Mouse (Mus musculus) neural tube, embryonic 15.5 days (tissue): ENCODE data around the gene Cerk. TPM values are rescaled to one million over a fixed set of nuclear protein-coding genes. Genes with fewer than 3 reads are reported as not detected.
"Not testable (repeated sequence)": the region's sequence is repeated elsewhere in the genome, so short reads cannot be mapped to it uniquely, and the experiment has no call there.

ENCODE experiments used
- ATAC-seq: fragments of 200-750 bp; cut with Nextera tagmentation; 2 replicates; pipeline ENCODE4 v1.8.0; 2017; ENCODE audit warnings: mild to moderate bottlenecking, moderate TSS enrichment, moderate library complexity; ENCODE audit not compliant: low FRiP score
- H3K27ac ChIP-seq: fragments of 300-500 bp; sonication (generic); replicated peaks from 2 replicates; pipeline ENCODE4 v1.5.1; 2015; ENCODE audit warnings: mild to moderate bottlenecking, inconsistent platforms
- H3K27me3 ChIP-seq: fragments of 300-500 bp; sonication (generic); replicated peaks from 2 replicates; pipeline ENCODE4 v1.6.1; 2015; ENCODE audit warnings: inconsistent platforms
- H3K36me3 ChIP-seq: fragments of 300-500 bp; sonication (generic); 2 replicates; pipeline ENCODE4 v1.6.1; 2015; ENCODE audit warnings: inconsistent platforms
- H3K4me1 ChIP-seq: fragments of 300-500 bp; sonication (generic); 2 replicates; pipeline ENCODE4 v1.6.1; 2015; ENCODE audit warnings: inconsistent platforms
- H3K4me2 ChIP-seq: fragments of 300-500 bp; sonication (generic); 2 replicates; pipeline ENCODE4 v1.6.1; 2015; ENCODE audit warnings: inconsistent platforms, mild to moderate bottlenecking, moderate library complexity
- H3K4me3 ChIP-seq: fragments of 300-500 bp; sonication (generic); replicated peaks from 2 replicates; pipeline ENCODE4 v1.5.1; 2015; ENCODE audit warnings: mild to moderate bottlenecking, inconsistent platforms
- H3K9ac ChIP-seq: fragments of 300-500 bp; sonication (generic); replicated peaks from 2 replicates; pipeline ENCODE4 v1.6.1; 2015; ENCODE audit warnings: mild to moderate bottlenecking, inconsistent platforms
- H3K9me3 ChIP-seq: fragments of 300-500 bp; sonication (generic); replicated peaks from 2 replicates; pipeline ENCODE4 v1.6.1; 2016; ENCODE audit warnings: inconsistent platforms
- WGBS: fragments of 180-500 bp; shearing (Covaris S2); methylation state at CpG from one replicate; pipeline ENCODE4 v1.1.7; 2015; ENCODE audit warnings: mixed read lengths; 5-methylcytosine and 5-hydroxymethylcytosine counted together
- polyA plus RNA-seq: library from polyadenylated mRNA; unstranded; fragments of >200 nt; fragmentation: Nextera tagmentation; extraction: Ambion mirVana; gene quantifications from 2 replicates; pipeline ENCODE4 v1.2.1, GENCODE M21; 2015

Gene Cerk
- polyA plus RNA-seq, 1 experiment from 2014 or later, result 27.5 TPM

DNA sequence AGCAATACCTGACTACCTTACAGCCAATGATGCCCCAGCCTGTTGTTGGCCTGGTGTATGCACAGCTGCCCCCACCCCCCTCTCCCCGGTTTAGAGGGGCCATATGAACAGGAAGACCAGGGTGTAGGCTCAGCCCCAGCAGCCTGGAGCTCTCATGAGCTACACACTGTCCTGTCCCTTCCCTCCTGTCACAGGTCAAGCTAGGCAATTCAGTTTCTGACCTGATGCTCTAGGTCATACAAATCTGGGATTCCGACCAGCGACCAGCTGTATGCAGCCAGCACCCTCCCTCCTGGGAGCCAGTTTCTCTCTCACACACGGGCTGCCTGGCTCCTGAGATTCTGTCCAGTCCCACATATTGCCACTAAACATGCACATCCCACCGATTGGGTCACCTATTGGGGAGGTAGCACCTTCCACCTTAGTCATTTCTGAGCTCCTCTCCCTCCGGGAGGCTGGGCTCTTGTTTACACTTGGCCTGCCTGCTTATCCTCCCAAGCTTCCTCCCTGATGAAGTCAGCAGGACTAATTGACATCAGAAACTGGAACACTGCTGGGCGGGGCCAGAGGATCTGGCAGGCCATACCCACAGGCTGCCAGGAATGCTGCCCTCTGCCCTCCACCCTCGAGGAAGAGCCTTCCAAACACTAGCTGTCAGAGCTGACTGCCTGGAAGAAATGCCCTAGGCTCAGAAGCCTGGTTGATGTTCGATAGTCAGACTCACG lies 3.0 kb upstream of the Cerk start:
- H3K27ac ChIP-seq, result no peak overlapping the region

DNA sequence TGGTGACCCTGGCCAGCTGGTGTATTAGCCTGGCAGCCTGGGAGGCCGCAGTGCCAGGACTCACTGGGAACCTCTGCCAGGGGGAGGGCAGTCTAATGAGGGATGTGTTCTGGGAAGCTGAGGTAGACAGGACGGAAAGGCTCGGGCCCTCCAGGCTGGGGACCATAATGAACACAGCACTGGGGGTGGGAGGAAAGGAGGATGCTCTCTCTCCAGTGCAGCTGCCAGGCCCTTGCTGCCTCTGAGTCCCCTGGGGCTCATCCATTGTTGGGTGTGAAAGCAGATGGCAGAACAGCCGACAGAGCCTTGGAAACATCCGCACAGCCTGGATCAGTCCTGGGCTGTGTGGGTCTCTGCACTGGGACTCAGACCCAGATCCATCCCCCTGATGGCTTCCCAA lies 2.2 kb upstream of the Cerk start:
- no peak overlapping the region for H3K4me3 ChIP-seq
- H3K9me3 ChIP-seq, result no peaks in the 10 kb centered on the region
- no peaks in the 10 kb centered on the region for H3K36me3 ChIP-seq
- peaks cover 41% of the 10 kb centered on the region for H3K4me1 ChIP-seq
- no peak overlapping the region for H3K9ac ChIP-seq
- ATAC-seq, result no peak
- H3K27ac ChIP-seq, result no peak overlapping the region
- H3K4me2 ChIP-seq, result no peak overlapping the region
- 22% methylated on average over 5 of the region's 5 CpGs for WGBS
- no peaks in the 10 kb centered on the region for H3K27me3 ChIP-seq

More for the DNA sequence above, 3.0 kb upstream of the Cerk start:
- Histone ChIP-seq H3K36me3 (no peaks in the 10 kb centered on the region), H3K4me3 (no peak overlapping the region), H3K9ac (no peak overlapping the region), H3K4me1 (peaks cover 34% of the 10 kb centered on the region), H3K27me3 (no peaks in the 10 kb centered on the region), H3K4me2 (no peak overlapping the region), H3K9me3 (no peaks in the 10 kb centered on the region)
- no peak for ATAC-seq
- WGBS, result 37% methylated on average over 10 of the region's 10 CpGs

DNA sequence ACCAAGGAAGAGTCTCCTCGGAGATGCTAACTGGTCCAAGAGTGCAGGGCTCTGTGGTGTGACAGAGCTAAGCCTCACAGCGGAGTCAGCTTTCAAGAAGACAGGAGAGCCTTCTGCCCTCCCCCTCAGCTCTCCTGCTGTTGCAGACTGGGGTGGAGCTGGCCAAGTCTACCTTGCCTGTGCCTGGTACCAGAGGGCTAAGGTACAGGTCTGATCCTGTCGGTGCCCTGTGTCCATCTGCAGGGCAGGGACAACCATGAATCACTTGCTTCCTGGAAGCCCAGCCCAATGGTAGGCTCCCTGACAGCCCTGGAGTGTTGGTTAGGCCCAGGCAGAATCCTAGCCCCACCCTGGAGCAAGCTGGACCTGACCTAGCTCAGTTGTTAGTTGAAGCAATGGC lies 745 bp upstream of the Cerk start:
- H3K4me3 ChIP-seq, result peak overlapping the region; percentile 67
- no peak for ATAC-seq
- no peak overlapping the region for H3K9ac ChIP-seq
- no peaks in the 10 kb centered on the region for H3K36me3 ChIP-seq
- H3K9me3 ChIP-seq, result no peaks in the 10 kb centered on the region
- no peaks in the 10 kb centered on the region for H3K27me3 ChIP-seq
- 51% methylated on average over 3 of the region's 3 CpGs for WGBS
- peaks cover 55% of the 10 kb centered on the region for H3K4me1 ChIP-seq
- H3K4me2 ChIP-seq, result peak overlapping the region; percentile 89
- peak overlapping the region; percentile 94; the same call in 1 of the 2 replicates for H3K27ac ChIP-seq

DNA sequence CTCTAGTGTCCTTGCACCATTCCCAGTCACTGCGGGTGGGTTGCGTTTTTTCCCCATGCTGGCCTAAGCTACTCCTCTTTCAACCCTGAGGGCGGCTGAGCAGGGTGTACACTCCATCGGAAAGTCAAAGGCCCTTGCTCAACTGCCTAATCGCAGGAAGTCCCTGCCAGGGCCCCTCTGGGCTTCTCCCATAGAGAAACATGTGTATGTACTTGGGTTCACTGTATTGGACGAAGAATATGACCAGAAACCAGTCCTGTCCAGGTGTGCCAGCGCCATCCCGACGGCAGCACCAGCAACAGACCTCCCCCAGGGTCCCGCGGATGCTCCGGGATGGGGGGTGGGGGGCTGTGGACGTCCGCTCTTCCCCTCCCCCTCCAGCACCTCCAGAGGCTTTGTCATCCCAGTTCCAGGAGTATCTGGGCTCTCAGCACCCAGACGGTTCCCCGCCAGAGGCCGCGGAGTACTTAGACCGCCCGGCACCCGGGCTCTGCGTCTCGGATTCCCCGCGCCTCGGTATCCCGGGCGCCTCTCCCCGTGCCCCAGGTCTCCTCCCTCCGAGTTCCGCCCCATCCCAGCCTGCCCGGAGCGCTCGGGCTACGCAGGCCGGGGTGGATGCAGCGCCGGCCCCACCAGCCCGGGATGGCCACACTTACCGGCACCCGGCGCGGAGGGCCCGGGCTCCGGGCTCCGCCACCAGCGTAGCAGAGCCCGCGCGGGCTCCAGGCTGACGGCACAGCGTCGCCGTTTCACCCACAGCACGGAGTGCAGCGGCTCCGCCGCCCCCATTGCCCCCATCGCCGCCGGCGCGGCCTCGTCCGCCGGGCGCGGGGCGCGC lies 871 bp downstream of the Cerk start:
- H3K4me2 ChIP-seq, result peak overlapping the region; percentile 89
- peak overlapping the region; percentile 90 for H3K9ac ChIP-seq
- H3K9me3 ChIP-seq, result no peaks in the 10 kb centered on the region
- H3K4me1 ChIP-seq, result peaks cover 56% of the 10 kb centered on the region
- H3K27ac ChIP-seq, result peak overlapping the region; percentile 94
- H3K4me3 ChIP-seq, result peak overlapping the region; percentile 67
- whole genome bisulfite sequencing, result under 1% methylated on average over 70 of the region's 70 CpGs
- no peaks in the 10 kb centered on the region for H3K27me3 ChIP-seq
- H3K36me3 ChIP-seq, result no peaks in the 10 kb centered on the region
- ATAC-seq, result peak; percentile 67

DNA sequence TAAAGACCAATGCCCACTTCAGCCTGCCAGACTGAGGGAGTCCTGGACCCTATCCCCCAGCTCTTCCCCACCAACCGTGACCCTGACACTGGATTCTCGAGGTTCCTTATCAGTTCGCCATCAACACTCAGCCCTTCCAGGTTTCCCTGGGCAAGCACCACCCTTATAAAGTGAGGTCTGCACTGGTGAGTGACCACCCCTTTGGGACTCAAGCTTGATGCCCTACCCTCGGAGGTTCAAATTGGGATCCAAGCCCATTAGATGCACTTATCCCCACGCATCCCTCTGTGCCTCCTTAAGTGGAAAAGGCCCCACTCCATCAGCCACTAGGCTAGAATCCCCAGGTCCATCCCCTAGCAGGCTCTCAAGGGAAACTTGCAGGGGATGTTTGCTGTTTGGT lies 1.9 kb downstream of the Cerk start:
- Histone ChIP-seq H3K36me3 (no peaks in the 10 kb centered on the region), H3K4me1 (peaks cover 55% of the 10 kb centered on the region), H3K9me3 (no peaks in the 10 kb centered on the region), H3K4me2 (peak overlapping the region; percentile 89), H3K9ac (peak overlapping the region; percentile 90), H3K27ac (peak overlapping the region; percentile 94), H3K4me3 (peak overlapping the region; percentile 67), H3K27me3 (no peaks in the 10 kb centered on the region)
- no peak for ATAC-seq
- WGBS, result 69% methylated on average over 5 of the region's 5 CpGs

DNA sequence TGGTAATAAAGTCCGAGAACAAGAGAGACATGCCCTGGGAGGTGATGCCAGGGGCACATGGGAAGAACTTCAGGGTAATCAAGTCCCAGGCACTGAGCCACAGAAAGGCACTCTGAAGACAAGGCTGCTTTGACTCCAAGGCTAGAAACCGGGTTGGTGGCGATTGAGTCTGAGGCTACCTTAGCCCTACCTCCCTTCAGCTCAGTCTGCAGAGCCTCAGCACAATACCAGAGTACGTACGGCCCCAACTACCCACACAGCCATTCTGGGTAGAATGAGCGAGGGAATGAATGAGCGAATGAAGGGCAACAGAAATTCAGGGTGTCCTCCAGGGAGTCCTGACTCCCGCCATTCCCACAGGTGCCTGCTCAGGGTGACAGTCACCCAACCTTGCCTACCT lies 2.5 kb downstream of the Cerk start:
- Histone ChIP-seq H3K9ac (no peak overlapping the region), H3K27me3 (no peaks in the 10 kb centered on the region), H3K27ac (no peak overlapping the region), H3K4me2 (peak overlapping the region; percentile 89), H3K4me3 (no peak overlapping the region), H3K4me1 (peaks cover 49% of the 10 kb centered on the region), H3K36me3 (no peaks in the 10 kb centered on the region), H3K9me3 (no peaks in the 10 kb centered on the region)
- WGBS, result 90% methylated on average over 8 of the region's 8 CpGs
- ATAC-seq, result no peak

DNA sequence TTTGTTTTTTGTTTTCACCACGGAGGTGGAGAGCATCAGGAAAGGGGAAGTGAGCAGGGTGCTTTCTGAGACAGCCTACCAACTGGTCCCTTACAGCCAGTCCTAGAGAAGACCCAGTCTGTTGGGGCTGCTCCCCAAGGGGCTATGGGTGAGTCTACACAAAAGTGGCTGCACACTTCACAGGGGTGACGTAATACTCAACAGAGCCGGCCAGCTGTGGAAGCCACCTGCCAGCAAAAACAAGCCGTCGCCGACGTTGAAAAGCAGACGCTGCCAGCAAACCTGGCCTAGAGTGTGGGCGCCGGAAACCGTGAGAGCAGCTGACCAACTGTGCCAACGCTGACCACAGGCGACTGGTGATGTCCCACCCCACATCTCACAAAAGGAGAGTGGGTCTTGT lies 3.3 kb downstream of the Cerk start:
- H3K27me3 ChIP-seq, result no peaks in the 10 kb centered on the region
- H3K27ac ChIP-seq, result 0 out of 2 replicates have a peak overlapping the region, but pooled peaks have one; percentile 41
- H3K36me3 ChIP-seq, result no peaks in the 10 kb centered on the region
- ATAC-seq, result no peak
- no peak overlapping the region for H3K9ac ChIP-seq
- peak overlapping the region; percentile 29; the same call in 1 of the 2 replicates for H3K4me2 ChIP-seq
- peaks cover 43% of the 10 kb centered on the region for H3K4me1 ChIP-seq
- H3K9me3 ChIP-seq, result no peaks in the 10 kb centered on the region
- WGBS, result 60% methylated on average over 13 of the region's 13 CpGs
- no peak overlapping the region for H3K4me3 ChIP-seq

DNA sequence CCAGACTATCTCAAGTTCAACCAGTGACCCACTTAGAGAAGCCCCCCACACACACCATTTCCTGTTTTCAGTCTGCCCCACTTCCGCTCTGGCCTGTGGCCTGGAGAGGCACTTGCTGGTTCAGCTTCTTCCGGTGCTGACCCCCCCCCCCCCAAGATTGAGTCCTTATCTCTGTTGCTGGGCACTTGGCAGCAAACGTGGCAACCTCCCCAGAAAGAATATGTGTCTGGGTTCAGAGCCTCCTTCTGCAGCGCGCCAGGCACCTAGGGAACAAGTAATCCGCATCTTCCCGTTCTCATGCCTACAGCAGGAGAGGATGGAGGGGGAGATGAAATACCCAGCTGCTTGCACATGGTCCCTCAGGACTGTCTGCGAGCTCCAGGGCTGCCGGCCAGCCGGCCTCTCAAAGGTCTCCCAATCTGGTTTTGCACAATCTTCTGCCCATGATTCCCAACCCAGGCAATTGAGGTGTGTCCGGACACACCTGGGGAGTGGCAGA lies 4.0 kb downstream of the Cerk start:
- peak overlapping the region; percentile 29 for H3K4me2 ChIP-seq
- WGBS, result 43% methylated on average over 11 of the region's 11 CpGs
- H3K4me3 ChIP-seq, result no peak overlapping the region
- no peaks in the 10 kb centered on the region for H3K36me3 ChIP-seq
- no peaks in the 10 kb centered on the region for H3K9me3 ChIP-seq
- no peak for ATAC-seq
- H3K27ac ChIP-seq, result 0 out of 2 replicates have a peak overlapping the region, but pooled peaks have one; percentile 41
- H3K27me3 ChIP-seq, result no peaks in the 10 kb centered on the region
- peaks cover 44% of the 10 kb centered on the region for H3K4me1 ChIP-seq
- no peak overlapping the region for H3K9ac ChIP-seq

DNA sequence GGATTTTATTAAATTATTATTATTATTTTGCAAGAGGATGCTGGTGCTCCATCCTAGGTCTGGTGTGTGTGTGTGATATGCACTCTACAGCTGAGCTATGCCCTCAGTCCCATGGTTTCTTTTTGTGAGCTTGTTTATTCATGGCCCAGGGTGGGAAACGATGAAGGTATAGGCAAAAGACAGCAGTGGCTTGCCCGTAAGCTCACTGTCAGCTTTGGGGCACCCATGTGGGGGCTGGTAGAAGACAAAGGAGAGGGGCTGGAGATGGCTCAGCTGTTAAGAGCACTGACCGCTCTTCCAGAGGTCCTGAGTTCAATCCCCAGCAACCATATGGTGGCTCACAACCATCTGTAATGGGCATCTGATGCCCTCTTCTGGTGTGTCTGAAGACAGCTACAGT lies 4.6 kb downstream of the Cerk start:
- not testable (repeated sequence) for H3K4me2 ChIP-seq, H3K27ac ChIP-seq, H3K27me3 ChIP-seq, H3K9ac ChIP-seq, H3K9me3 ChIP-seq, H3K4me3 ChIP-seq, H3K36me3 ChIP-seq, ATAC-seq
- 96% methylated on average over 3 of the region's 3 CpGs for WGBS
- peaks cover 40% of the 10 kb centered on the region for H3K4me1 ChIP-seq

DNA sequence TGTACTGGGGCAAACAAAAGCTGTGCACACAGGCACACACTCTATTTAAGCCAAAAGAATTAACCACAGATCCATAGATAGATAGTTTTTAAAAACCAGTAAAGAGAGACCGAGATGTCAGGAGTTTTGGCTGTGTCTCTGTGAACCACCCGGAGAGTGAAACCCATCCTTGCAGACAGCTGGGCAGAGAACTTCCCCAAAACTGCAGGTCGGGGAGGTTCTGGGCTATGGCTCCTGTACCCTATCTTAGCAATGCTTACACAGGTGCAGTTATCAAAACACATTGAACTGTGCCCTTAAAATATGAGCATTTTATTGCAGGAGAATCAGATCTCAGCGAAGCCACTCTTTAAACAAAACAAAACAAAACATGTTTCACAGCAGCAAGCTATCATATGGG lies 5.5 kb downstream of the Cerk start:
- H3K4me2 ChIP-seq, result no peak overlapping the region
- H3K4me3 ChIP-seq, result no peak overlapping the region
- no peak overlapping the region for H3K9ac ChIP-seq
- no peaks in the 10 kb centered on the region for H3K36me3 ChIP-seq
- no peak overlapping the region for H3K27ac ChIP-seq
- H3K9me3 ChIP-seq, result no peaks in the 10 kb centered on the region
- H3K4me1 ChIP-seq, result peaks cover 36% of the 10 kb centered on the region
- 83% methylated on average over 4 of the region's 4 CpGs for WGBS
- H3K27me3 ChIP-seq, result no peaks in the 10 kb centered on the region
- no peak for ATAC-seq

DNA sequence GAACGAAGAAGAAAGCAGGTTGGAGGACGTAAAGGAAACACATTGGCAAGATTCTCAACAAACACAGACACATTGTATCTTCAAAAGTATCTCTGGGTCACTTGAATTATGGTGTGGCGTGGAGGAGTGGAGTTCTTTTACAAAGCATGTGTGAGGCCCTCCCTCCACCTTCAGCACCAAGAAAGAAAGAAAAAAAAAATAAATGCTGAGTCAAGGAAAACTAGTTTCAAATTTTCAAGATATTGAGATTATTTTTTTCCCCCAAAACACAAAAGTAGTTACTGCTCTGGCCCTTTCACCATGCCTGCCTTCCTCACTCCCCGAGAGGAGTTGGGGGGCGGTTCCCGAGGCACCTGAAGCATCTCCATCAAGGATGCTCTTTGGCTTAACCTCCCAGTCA lies 7.3 kb downstream of the Cerk start:
- peaks cover 30% of the 10 kb centered on the region for H3K4me1 ChIP-seq
- no peak overlapping the region for H3K27ac ChIP-seq
- H3K9me3 ChIP-seq, result no peaks in the 10 kb centered on the region
- H3K36me3 ChIP-seq, result no peaks in the 10 kb centered on the region
- H3K4me3 ChIP-seq, result no peak overlapping the region
- H3K9ac ChIP-seq, result no peak overlapping the region
- no peaks in the 10 kb centered on the region for H3K27me3 ChIP-seq
- ATAC-seq, result no peak
- 89% methylated on average over 6 of the region's 6 CpGs for WGBS
- no peak overlapping the region for H3K4me2 ChIP-seq
